Mouse (Mus musculus): ENCODE results near the gene Ttll7. TPM values are rescaled to one million over a fixed set of nuclear protein-coding genes. Genes with fewer than 3 reads are reported as not detected.

Gene Ttll7
- polyA plus RNA-seq, 1 experiment from 2014 or later, result 2.8 TPM

DNA sequence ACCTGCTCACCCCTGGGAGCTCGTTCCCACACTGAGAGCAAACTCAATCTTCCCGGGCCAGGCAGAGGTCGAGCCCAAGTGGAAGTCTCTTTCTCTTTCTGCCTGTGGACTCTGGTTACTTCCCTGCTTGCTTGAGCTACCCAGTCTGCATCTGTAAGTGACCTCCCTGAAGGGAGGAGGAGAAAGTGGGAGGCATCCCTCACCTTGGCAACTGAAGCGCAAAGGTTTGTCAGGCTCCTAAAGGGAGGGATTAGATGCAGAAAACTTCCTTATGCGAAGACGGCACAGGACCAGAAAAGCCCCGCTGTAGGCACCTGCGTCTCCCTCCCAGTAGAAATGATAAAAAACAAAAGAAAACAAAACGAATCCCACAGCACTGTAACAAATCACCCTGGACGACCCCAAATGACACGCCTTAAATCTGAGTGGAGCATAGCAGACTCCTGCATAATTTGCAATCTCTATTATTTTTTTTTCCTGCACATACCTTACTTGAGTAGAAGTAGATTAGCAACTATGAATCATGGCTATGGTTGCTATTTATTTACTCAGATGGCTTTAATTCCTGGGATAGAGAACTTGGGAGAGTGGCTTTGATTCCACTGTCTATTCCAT, 178.2 kb downstream of the Ttll7 start:
- no peak overlapping the region for H3K4me2 ChIP-seq (ENCODE audit: low read depth, low read length)
- H3K4me3 ChIP-seq (replicated peaks; ENCODE audit: low read length), result no peak overlapping the region
- 48% methylated on average over 11 of the region's 11 CpGs for WGBS
- no peaks in the 10 kb centered on the region for H3K9me3 ChIP-seq (replicated peaks; ENCODE audit: control insufficient read depth, low read length)
- no peaks in the 10 kb centered on the region for H3K4me1 ChIP-seq (ENCODE audit: control insufficient read depth, insufficient read depth, low read length)
- H3K27ac ChIP-seq (ENCODE audit: low read length), result no peak overlapping the region
- no peak for ATAC-seq (ENCODE audit: insufficient read depth, low FRiP score)
- no peaks in the 10 kb centered on the region for H3K27me3 ChIP-seq (ENCODE audit: control insufficient read depth, insufficient read depth, low read length)
- no peaks in the 10 kb centered on the region for H3K36me3 ChIP-seq (ENCODE audit: control insufficient read depth, insufficient read depth, low read length)
- H3K9ac ChIP-seq (ENCODE audit: low read length), result no peak overlapping the region

Other genes with a start within 250 kb of the Ttll7 start
- 0.28 and 0.31 TPM in 2 replicates for gene Dnase2b, start 236.8 kb upstream of the Ttll7 start, polyA plus RNA-seq (2015; fragmentation: Nextera tagmentation; extraction: Ambion mirVana)
- not detected in 2 replicates for gene 4930503B20Rik, start 201.1 kb upstream of the Ttll7 start, polyA plus RNA-seq (2015; fragmentation: Nextera tagmentation; extraction: Ambion mirVana)
- 0.67 and 0.98 TPM in 2 replicates for gene Samd13, start 166.8 kb upstream of the Ttll7 start, polyA plus RNA-seq (2015; fragmentation: Nextera tagmentation; extraction: Ambion mirVana)
- 53.7 and 54.5 TPM in 2 replicates for gene Prkacb, start 39.4 kb upstream of the Ttll7 start, polyA plus RNA-seq (2015; fragmentation: Nextera tagmentation; extraction: Ambion mirVana)

Measured in stomach, embryonic 16.5 days (tissue).